Mouse (Mus musculus): ENCODE results near the gene Tmem115.
A peak's percentile ranks its signal among the peaks of the same experiment; 100 is the strongest.
"Not testable (repeated sequence)": the region's sequence is repeated elsewhere in the genome, so short reads cannot be mapped to it uniquely, and the experiment has no call there.

Gene Tmem115

DNA sequence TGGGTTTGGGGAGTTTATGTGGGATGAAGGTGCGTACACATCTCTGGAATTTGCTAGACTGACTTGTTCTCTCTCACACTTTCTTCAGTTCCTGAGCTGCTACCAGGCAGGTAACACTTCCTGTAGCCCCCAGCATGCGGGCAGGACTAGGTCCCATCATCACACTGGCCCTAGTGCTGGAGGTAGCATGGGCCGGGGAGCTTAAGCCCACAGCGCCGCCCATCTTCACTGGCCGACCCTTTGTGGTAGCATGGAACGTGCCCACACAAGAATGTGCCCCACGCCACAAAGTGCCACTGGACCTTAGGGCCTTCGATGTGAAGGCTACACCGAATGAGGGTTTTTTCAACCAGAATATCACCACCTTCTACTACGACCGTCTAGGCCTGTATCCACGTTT, 36.3 kb downstream of the Tmem115 start:
- DNase-seq (ENCODE audit: extremely low spot score, low read depth, low spot score), result no peak

DNA sequence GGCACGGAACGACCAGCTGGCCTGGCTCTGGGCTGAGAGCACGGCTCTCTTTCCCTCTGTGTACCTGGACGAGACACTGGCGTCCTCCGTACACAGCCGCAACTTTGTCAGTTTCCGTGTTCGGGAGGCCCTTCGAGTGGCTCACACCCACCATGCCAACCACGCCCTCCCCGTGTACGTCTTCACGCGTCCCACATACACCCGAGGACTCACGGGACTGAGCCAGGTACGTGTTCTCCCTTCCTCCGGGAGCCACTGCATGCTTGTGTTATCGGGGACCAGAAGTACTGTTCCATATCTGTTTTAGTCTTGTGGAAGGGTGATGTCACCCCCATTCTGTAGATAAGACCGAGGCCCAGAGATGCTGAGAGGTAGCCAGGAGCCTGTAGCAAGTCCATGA, 37.1 kb downstream of the Tmem115 start:
- DNase-seq (ENCODE audit: extremely low spot score, low read depth, low spot score), result no peak

DNA sequence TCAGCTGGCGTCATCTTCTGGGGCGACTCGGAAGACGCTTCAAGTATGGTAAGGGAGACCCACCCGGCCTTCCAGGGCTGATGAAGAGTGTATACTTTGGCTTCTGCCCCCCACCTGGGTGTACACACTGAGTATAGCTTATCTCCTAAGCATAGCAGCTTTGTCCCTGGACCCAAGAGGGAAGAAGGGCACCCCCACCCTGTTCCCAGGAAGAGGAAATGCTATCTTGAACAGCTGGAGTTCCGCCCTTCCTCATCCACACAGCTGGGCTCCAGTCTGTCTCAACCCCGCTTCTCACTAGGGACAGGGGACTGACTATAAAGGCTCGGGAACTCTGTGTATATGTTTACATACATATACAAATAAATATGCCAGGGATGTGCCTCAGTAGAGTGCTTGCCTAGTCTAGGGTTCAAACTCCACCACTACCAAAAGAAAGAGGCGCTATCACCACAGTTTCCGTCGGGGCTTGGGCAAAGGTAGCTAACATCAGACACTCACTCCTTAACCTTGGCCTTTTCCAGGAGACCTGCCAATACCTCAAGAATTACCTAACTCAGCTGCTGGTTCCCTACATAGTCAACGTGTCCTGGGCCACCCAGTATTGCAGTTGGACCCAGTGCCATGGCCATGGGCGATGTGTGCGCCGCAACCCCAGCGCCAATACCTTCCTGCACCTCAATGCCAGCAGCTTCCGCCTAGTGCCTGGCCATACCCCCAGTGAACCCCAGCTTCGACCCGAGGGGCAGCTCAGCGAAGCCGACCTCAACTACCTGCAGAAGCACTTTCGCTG, 38.0 kb downstream of the Tmem115 start:
- no peak for DNase-seq (ENCODE audit: extremely low spot score, low read depth, low spot score)

DNA sequence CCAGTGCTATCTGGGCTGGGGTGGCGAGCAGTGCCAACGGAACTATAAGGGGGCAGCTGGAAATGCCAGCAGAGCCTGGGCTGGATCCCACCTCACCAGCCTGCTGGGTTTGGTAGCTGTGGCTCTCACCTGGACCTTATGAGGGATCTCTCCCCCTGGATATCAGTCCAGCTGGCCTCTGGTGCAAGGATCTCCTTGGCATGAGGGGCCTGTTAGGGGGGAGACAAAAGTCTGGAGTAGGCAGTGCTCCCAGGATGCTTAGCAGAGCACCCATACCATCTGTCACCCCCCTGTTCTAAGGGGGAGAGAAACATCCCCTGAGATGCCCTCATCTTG, 38.5 kb downstream of the Tmem115 start:
- DNase-seq (ENCODE audit: extremely low spot score, low read depth, low spot score), result no peak

GRCm38 (mm10) chr9:107573774-107574173, 40.0 kb downstream of the Tmem115 start:
- not testable (repeated sequence) for DNase-seq (ENCODE audit: extremely low spot score, low read depth, low spot score)

DNA sequence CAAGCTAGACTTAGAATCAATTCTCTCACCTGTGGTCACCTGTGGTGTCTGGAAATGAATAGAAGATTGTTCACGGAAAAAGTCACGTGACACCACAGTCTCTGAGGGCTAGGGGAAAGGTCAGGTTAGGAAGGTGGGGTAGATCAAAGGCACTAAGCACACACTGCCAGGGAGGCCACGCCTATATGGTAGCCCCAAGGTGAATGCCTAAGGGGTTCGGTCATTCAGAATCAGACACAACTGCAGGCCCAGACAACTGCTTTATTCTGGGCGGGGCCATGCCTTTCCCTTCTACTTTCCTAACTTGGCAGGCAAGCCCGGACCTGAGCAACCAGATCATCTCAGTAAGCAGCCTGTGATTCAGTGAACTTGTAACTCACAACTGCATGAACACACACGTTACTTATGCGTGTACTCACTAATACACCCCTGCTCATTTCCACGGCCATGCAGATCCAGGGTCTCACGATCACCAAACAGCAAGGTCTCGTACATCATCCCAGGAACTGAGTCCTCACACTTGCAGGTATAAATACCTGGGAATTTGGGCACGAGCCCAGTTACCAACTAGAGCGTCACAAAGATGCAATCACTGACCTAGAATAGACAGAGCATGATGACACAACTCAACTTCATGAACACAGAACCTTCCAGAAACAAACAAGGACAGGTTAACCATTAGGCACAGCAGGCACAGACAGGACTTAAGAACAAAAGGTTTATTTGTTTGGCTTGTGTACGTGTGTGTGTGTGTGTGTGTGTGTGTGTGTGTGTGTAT, 42.0 kb downstream of the Tmem115 start:
- DNase-seq (ENCODE audit: extremely low spot score, low read depth, low spot score), result no peak

- DNase-seq (ENCODE audit: extremely low spot score, low read depth, low spot score), result no peak
Observed at GRCm38 (mm10) chr9:107576357-107577107, 42.8 kb downstream of the Tmem115 start, which contains the start of gene Hyal1. Hyal1 (plus strand) TSS chr9:107576927.

DNA sequence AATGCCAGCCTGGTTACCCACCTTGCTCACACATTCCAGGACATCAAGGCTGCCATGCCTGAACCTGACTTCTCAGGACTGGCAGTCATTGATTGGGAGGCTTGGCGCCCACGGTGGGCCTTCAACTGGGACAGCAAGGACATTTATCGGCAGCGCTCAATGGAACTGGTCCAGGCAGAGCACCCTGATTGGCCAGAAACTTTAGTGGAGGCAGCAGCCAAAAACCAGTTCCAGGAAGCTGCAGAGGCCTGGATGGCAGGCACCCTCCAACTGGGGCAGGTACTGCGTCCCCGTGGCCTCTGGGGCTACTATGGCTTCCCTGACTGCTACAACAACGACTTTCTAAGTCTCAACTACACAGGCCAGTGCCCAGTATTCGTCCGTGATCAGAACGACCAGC, 44.1 kb downstream of the Tmem115 start:
- no peak for DNase-seq (ENCODE audit: extremely low spot score, low read depth, low spot score)

DNA sequence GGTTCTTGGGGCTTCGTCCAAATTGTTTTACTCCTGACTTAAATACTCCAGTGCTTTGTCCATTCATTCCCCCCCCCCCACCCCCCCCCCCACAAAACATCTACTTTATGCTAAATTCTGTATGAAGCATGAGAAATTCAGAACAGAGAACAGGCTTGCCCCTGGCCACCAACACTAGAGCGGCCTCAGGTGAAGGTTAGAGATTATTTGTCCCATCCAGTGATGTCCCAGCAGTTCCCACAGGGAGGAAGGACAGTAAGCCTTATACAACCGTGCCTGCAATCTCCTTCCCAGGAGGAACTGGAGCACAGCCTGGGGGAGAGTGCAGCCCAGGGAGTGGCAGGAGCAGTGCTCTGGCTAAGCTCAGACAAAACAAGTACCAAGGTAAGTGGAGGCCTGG, 44.8 kb downstream of the Tmem115 start, which contains the start of gene Naa80:
Naa80 (plus strand) TSS at position 301 of the 400 bp plus-strand sequence.
- DNase-seq (ENCODE audit: extremely low spot score, low read depth, low spot score), result no peak

GRCm38 (mm10) chr9:107579023-107579900, 45.5 kb downstream of the Tmem115 start:
- DNase-seq (ENCODE audit: extremely low spot score, low read depth, low spot score), result no peak

- DNase-seq (ENCODE audit: extremely low spot score, low read depth, low spot score), result no peak
Observed at GRCm38 (mm10) chr9:107580501-107581317, 47.0 kb downstream of the Tmem115 start, which contains the start of gene Hyal3. Hyal3 (plus strand) TSS chr9:107580818.

- no peak for DNase-seq (ENCODE audit: extremely low spot score, low read depth, low spot score)
Observed at GRCm38 (mm10) chr9:107581584-107581983, 47.8 kb downstream of the Tmem115 start.

DNA sequence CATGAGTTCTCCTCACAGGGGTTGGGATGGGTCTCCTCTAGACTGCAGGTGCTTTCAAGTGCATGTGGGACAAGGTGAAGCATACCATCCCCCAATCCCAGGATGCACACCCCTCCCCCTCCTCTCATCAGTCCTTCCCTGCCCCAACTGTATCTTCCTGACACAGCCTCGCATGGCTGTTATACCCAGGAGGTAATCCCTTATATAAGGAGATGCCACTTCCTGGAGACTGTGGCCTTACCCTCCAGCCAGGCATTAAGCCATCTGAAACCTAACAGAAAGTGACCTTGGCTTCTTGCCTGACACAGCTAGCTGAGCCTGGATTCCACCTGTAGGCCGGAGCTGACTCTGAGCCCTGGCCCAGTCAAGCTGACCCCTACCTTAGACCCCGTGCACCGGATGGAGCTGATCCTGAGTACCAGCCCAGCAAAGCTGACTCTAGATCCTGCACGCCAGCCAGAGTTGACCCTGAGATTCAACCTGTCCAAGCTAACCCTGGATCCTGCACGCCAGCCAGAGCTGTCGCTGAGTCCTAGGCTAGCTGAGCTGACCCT, 48.8 kb downstream of the Tmem115 start:
- DNase-seq (ENCODE audit: extremely low spot score, low read depth, low spot score), result no peak

DNA sequence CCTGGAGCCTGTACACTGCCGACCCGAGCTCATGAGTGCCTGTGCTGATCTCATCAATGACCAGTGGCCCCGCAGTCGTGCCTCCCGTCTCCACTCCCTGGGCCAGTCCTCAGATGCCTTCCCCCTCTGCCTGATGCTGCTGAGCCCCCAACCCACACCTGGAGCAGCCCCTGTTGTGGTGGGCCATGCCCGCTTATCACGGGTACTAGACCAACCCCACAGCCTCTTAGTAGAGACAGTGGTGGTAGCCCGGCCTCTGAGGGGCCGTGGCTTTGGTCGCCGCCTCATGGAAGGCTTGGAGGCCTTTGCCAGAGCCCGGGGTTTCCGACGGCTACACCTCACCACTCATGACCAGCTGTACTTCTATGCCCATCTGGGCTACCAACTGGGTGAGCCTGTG, 49.4 kb downstream of the Tmem115 start:
- no peak for DNase-seq (ENCODE audit: extremely low spot score, low read depth, low spot score)

GRCm38 (mm10) chr9:107586504-107586903, 52.8 kb downstream of the Tmem115 start:
- DNase-seq (ENCODE audit: extremely low spot score, low read depth, low spot score), result no peak

DNA sequence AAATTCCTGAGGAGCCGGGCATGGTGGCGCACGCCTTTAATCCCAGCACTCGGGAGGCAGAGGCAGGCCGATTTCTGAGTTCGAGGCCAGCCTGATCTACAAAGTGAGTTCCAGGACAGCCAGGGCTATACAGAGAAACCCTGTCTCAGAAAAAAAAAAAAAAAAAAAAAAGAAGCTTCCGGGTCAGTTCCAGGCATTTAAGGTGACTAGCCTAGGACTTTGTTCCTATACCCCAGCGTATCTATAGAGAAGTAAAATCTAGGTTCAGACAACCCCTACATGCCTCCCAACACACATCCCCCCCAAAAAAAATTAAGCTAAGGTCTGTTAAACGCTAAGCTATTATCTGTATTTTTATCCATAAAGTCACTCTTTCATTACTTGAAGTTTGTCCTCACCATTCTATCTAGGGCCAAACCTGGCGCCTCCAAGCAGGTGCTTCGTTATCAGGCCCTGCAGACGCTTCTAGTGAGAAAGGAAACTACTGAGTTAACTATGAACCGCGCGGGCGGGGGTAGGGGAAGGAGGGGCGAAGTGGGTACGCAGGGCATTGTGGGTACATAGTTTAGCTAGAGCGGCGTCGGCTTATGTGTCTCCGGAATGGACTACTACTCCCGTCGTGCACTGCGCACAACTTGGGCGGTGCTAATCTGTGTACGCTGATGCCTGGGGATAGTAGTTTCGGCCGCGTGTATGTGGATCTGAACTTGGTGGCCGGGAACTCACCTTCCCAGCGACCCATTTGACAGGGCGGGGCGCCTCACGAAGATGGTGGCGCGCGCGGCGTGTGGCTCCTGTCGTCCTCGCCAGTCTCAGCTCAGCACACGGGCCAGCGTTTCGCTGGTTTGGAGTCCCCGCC, 53.5 kb downstream of the Tmem115 start, which contains the start of gene Ifrd2:
Ifrd2 (plus strand) TSS at position 669 of the 859 bp plus-strand sequence.
- DNase-seq (ENCODE audit: extremely low spot score, low read depth, low spot score), result peak; percentile 92

- DNase-seq (ENCODE audit: extremely low spot score, low read depth, low spot score), result no peak
Observed at GRCm38 (mm10) chr9:107587833-107588639, 54.3 kb downstream of the Tmem115 start.

All from hindlimb bud, embryonic 11.5 days (tissue).